Mouse (Mus musculus) left cerebral cortex, adult 8-10 months (tissue): Measurements from ENCODE around the gene Pin1rt1. TPM values are rescaled to one million over a fixed set of nuclear protein-coding genes. Genes with fewer than 3 reads are reported as not detected.

ENCODE experiments used
- DNase-seq, 2 experiments: peaks; one replicate each; pipeline ENCODE4 v3.0.0; 2022; ENCODE audit warnings: low spot score in 2 of 2
- total RNA-seq, 4 experiments: library from RNA; stranded (reverse); gene quantifications; 2 replicates each; pipeline ENCODE4 v1.2.4; 2022

Pin1rt1 gene
- total RNA-seq, 4 experiments from 2014 or later, result not detected

GRCm38 (mm10) chr2:104712486-104712809 lies 3.7 kb downstream of the Pin1rt1 start:
- DNase-seq, result no peak

DNA sequence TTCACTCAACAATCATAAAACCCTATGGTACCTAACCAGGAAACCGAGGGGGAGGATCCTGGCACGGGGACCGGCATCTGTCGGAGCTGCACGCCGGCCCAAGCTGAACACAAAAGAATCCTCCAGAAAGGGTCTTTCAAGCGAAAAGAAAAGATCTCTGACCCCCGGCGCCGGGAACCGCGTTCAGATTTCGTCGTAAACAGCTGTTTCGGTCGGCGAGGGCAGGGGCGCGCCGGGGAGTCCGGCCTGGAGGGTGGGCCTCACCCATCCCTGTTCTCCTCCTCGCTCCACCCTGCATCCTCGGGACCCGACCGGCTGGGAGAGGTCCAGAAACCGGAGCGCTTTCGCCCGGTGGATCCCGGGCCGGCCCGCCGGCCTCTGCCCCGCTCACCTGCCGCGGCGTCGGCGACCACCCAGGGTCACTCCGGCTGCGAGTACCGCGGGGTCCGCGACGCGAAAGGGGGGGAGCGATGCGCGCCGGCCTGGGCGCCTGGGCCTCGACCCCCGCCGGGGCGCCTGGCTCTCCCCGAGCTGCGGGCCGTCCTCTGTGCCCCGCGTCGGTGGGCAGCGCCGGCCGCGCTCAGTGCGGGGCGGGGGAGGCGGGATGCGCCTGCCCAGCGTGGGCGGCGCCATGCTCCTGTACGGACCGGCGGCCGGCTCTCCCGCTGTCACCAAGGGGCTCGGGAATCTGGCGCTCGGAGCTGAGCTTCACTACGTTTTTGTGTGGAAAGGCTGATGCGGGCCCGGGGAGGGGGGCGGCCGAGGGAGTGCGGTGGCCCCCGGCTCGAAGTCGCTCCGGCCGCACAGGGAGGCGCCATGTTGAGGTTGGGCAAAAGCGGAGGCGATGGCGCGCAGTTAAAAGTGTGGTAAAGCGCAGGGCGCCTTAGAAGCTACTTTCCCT lies 4.3 kb downstream of the Pin1rt1 start, which contains the start of gene Tcp11l1:
Gene Tcp11l1, minus strand, starts transcription at position 585 of the 901 bp plus-strand sequence.
- DNase-seq, result peak; percentile 59 to 62

- DNase-seq, result no peak
Measured at GRCm38 (mm10) chr2:104710670-104711370, 5.4 kb downstream of the Pin1rt1 start.

GRCm38 (mm10) chr2:104709786-104710337 lies 6.3 kb downstream of the Pin1rt1 start:
- no peak for DNase-seq

- DNase-seq, result no peak
Measured at GRCm38 (mm10) chr2:104704355-104704754, 11.8 kb downstream of the Pin1rt1 start.

- DNase-seq, result no peak
Measured at GRCm38 (mm10) chr2:104703158-104703557, 13.0 kb downstream of the Pin1rt1 start.

GRCm38 (mm10) chr2:104699659-104700058 lies 16.5 kb downstream of the Pin1rt1 start:
- DNase-seq, result no peak

GRCm38 (mm10) chr2:104692551-104692950 lies 23.6 kb downstream of the Pin1rt1 start:
- DNase-seq, result no peak

GRCm38 (mm10) chr2:104690720-104691119 lies 25.5 kb downstream of the Pin1rt1 start:
- DNase-seq, result no peak

- no peak for DNase-seq
Measured at GRCm38 (mm10) chr2:104688724-104689123, 27.5 kb downstream of the Pin1rt1 start.

DNA sequence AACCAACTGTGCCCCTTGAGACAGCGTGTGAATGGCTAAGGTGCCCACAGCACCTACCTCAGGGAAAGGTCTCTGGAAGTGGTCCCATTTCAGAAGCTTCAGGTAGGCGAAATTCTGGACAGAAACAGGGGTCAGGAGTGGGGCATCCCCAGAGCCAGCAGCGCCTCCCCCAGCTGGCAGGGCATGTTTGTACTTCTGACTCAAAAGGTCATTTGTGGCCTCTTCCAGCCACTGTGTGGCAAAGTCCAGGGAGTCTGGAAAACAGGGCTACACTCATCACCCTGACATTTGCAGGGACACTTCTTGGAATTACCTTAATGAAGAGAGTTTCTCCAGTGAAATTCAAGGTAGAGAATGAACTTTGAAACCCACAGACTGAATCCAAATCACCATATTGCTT lies 27.9 kb downstream of the Pin1rt1 start:
- DNase-seq, result no peak

GRCm38 (mm10) chr2:104687261-104687660 lies 28.9 kb downstream of the Pin1rt1 start:
- DNase-seq, result no peak

DNA sequence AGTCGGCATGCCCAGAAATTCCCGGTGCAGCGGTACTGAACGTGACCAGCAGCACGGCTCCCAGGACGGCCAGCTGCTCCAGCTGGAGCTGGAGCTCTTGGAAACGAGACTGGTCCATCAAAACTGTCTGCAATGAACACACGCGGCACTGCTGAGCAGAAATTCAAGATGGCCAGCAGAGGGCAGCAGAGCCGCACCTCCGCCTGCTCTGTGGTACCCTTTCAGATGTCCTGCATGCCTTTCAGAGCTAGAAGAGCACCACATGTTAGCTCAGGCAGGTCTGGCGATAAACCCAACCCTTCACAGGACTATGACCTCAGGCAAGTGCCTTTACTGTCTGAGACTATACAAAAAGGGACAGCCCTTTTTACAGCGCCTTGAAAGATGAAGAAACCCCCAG lies 30.8 kb downstream of the Pin1rt1 start:
- DNase-seq, result peak; percentile 52 to 61

DNA sequence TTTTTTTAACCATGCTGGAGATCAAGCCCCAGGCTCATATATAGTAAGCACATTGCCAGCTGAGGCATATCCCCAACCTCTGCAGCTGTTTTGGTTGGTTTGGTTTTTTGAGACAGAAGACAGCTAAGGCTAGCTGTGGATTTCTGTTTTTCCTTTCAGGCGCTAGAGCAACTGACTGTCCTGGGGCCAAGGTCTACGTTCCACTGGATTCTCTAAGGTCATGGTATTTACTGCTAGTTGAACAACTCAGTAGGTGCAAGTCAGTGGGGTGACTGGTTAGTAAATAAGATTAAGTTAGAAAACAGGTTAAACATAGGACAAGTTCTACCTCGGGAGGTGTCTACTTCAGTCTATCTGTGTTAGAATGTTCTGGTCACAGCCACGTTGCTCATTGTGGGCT lies 31.4 kb downstream of the Pin1rt1 start:
- DNase-seq, result no peak

DNA sequence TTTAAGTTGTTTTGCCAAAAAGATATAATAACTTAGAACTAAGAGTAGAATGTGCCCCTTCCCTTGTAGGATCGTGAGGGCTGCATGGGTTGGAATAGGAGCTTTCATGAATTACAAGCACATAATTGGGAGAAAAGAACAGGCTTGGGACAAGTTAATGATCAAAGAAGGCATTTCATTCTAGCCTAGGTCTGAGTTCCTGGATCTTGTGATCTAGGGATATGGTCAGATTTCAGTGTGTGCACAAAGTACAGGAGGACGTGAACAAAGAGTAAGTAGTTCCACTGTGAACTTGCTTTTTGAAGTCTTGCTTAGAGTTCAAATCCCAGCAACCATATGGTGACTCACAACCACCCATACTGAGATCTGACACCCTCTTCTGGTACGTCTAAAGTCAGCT lies 38.9 kb downstream of the Pin1rt1 start:
- no peak for DNase-seq

GRCm38 (mm10) chr2:104671724-104672123 lies 44.5 kb downstream of the Pin1rt1 start:
- no peak for DNase-seq

- no peak for DNase-seq
Measured at GRCm38 (mm10) chr2:104669122-104669804, 46.9 kb downstream of the Pin1rt1 start.
